Mouse (Mus musculus) embryonic facial prominence, embryonic 14.5 days (tissue): ENCODE results near the gene Fam174a. TPM values are rescaled to one million over a fixed set of nuclear protein-coding genes. Genes with fewer than 3 reads are reported as not detected.

Experiments used
- ATAC-seq: fragments of 200-750 bp; cut with Nextera tagmentation; 2 replicates; pipeline ENCODE4 v1.8.0; 2017; ENCODE audit warnings: low read depth, moderate number of reproducible peaks, moderate TSS enrichment
- DNase-seq: peaks from one replicate; pipeline ENCODE4 v3.0.0-alpha.2; 2015; ENCODE audit warnings: low spot score
- H3K27ac ChIP-seq: fragments of 300-500 bp; sonication (generic); replicated peaks from 2 replicates; pipeline ENCODE4 v1.5.1; 2014; ENCODE audit warnings: low read depth, mild to moderate bottlenecking, low read length, moderate library complexity
- H3K27me3 ChIP-seq: fragments of 300-500 bp; sonication (generic); replicated peaks from 2 replicates; pipeline ENCODE4 v1.6.1; 2014; ENCODE audit warnings: low read length; ENCODE audit not compliant: control insufficient read depth, insufficient read depth
- H3K36me3 ChIP-seq: fragments of 300-500 bp; sonication (generic); 2 replicates; pipeline ENCODE4 v1.6.1; 2014; ENCODE audit warnings: low read length, mixed read lengths; ENCODE audit not compliant: control insufficient read depth, insufficient read depth
- H3K4me1 ChIP-seq: fragments of 300-500 bp; sonication (generic); 2 replicates; pipeline ENCODE4 v1.6.1; 2014; ENCODE audit warnings: antibody characterized with exemption, low read length; ENCODE audit not compliant: control insufficient read depth, insufficient read depth
- H3K4me2 ChIP-seq: fragments of 300-500 bp; sonication (generic); 2 replicates; pipeline ENCODE4 v1.6.1; 2014; ENCODE audit warnings: low read depth, mild to moderate bottlenecking, low read length, moderate library complexity, mixed read lengths
- H3K4me3 ChIP-seq: fragments of 300-500 bp; sonication (generic); 2 replicates; pipeline ENCODE4 v1.5.1; 2014; ENCODE audit warnings: low read depth, mild to moderate bottlenecking, low read length
- H3K9ac ChIP-seq: fragments of 300-500 bp; sonication (generic); 2 replicates; pipeline ENCODE4 v1.6.1; 2014; ENCODE audit warnings: low read depth, mild to moderate bottlenecking, low read length, moderate library complexity, mixed read lengths
- H3K9me3 ChIP-seq: fragments of 300-500 bp; sonication (generic); 2 replicates; pipeline ENCODE4 v1.6.1; 2016; ENCODE audit warnings: low read length; ENCODE audit not compliant: control insufficient read depth
- WGBS: fragments of 180-500 bp; shearing (Covaris S2); extraction: QIAGEN DNeasy Blood & Tissue Kit; methylation state at CpG from one replicate; pipeline ENCODE4 v1.1.7; 2014; 5-methylcytosine and 5-hydroxymethylcytosine counted together
- polyA plus RNA-seq: library from polyadenylated mRNA; unstranded; fragments of >200 nt; fragmentation: Nextera tagmentation; extraction: Ambion mirVana; gene quantifications from 2 replicates; pipeline ENCODE4 v1.2.1, GENCODE M21; 2014

Gene Fam174a
- polyA plus RNA-seq, 1 experiment from 2014 or later: 29.3 TPM

GRCm38 (mm10) chr1:95323004-95323403 lies 9.6 kb downstream of the Fam174a start:
- no peak overlapping the region for H3K4me3 ChIP-seq
- no peaks in the 10 kb centered on the region for H3K4me1 ChIP-seq
- ATAC-seq (no peak), DNase-seq (no peak)
- WGBS: 78% methylated on average over 7 of the region's 7 CpGs
- peaks cover 23% of the 10 kb centered on the region for H3K36me3 ChIP-seq
- H3K27me3 ChIP-seq: no peaks in the 10 kb centered on the region
- H3K4me2 ChIP-seq: no peak overlapping the region
- H3K9ac ChIP-seq: no peak overlapping the region
- no peaks in the 10 kb centered on the region for H3K9me3 ChIP-seq
- no peak overlapping the region for H3K27ac ChIP-seq

GRCm38 (mm10) chr1:95326856-95327255 lies 13.4 kb downstream of the Fam174a start:
- Histone ChIP-seq H3K27ac (no peak overlapping the region), H3K4me2 (no peak overlapping the region), H3K9me3 (no peaks in the 10 kb centered on the region), H3K4me1 (no peaks in the 10 kb centered on the region), H3K4me3 (no peak overlapping the region), H3K27me3 (no peaks in the 10 kb centered on the region), H3K9ac (no peak overlapping the region), H3K36me3 (peaks cover 29% of the 10 kb centered on the region)
- DNase-seq: no peak
- ATAC-seq: no peak

GRCm38 (mm10) chr1:95339618-95340017 lies 26.2 kb downstream of the Fam174a start:
- ATAC-seq (no peak), DNase-seq (no peak)
- Histone ChIP-seq H3K9ac (no peak overlapping the region), H3K9me3 (no peaks in the 10 kb centered on the region; the same call in 1 of the 2 replicates), H3K36me3 (no peaks in the 10 kb centered on the region), H3K27me3 (no peaks in the 10 kb centered on the region), H3K4me2 (no peak overlapping the region), H3K27ac (no peak overlapping the region), H3K4me1 (no peaks in the 10 kb centered on the region), H3K4me3 (no peak overlapping the region)

- DNase-seq (no peak), ATAC-seq (no peak)
Observed at GRCm38 (mm10) chr1:95342242-95342641, 28.8 kb downstream of the Fam174a start.

GRCm38 (mm10) chr1:95343585-95344485 lies 30.4 kb downstream of the Fam174a start:
- Histone ChIP-seq H3K4me2 (no peak overlapping the region), H3K4me1 (no peaks in the 10 kb centered on the region), H3K27ac (no peak overlapping the region), H3K27me3 (no peaks in the 10 kb centered on the region), H3K36me3 (no peaks in the 10 kb centered on the region), H3K9ac (no peak overlapping the region), H3K4me3 (no peak overlapping the region), H3K9me3 (no peaks in the 10 kb centered on the region; the same call in 1 of the 2 replicates)
- DNase-seq: no peak
- 65% methylated on average over 5 of the region's 5 CpGs for WGBS
- ATAC-seq: no peak

More at GRCm38 (mm10) chr1:95342242-95342641, 28.8 kb downstream of the Fam174a start:
- Histone ChIP-seq H3K9ac (no peak overlapping the region), H3K27ac (no peak overlapping the region), H3K4me3 (no peak overlapping the region), H3K27me3 (no peaks in the 10 kb centered on the region), H3K4me1 (no peaks in the 10 kb centered on the region), H3K36me3 (no peaks in the 10 kb centered on the region), H3K9me3 (no peaks in the 10 kb centered on the region; the same call in 1 of the 2 replicates), H3K4me2 (no peak overlapping the region)

GRCm38 (mm10) chr1:95354146-95354545 lies 40.7 kb downstream of the Fam174a start:
- no peak overlapping the region for H3K27ac ChIP-seq
- ATAC-seq: no peak

GRCm38 (mm10) chr1:95356904-95357303 lies 43.5 kb downstream of the Fam174a start:
- no peak overlapping the region for H3K27ac ChIP-seq
- ATAC-seq: no peak

More at GRCm38 (mm10) chr1:95354146-95354545, 40.7 kb downstream of the Fam174a start:
- Histone ChIP-seq H3K27me3 (no peaks in the 10 kb centered on the region), H3K4me2 (no peak overlapping the region), H3K4me3 (no peak overlapping the region), H3K9ac (no peak overlapping the region), H3K9me3 (no peaks in the 10 kb centered on the region), H3K4me1 (no peaks in the 10 kb centered on the region), H3K36me3 (no peaks in the 10 kb centered on the region)
- WGBS: 68% methylated on average over 1 of the region's 1 CpGs
- no peak for DNase-seq

GRCm38 (mm10) chr1:95363692-95364091 lies 50.3 kb downstream of the Fam174a start:
- H3K4me2 ChIP-seq: no peak overlapping the region
- WGBS: 70% methylated on average over 2 of the region's 2 CpGs
- no peak for DNase-seq
- no peaks in the 10 kb centered on the region for H3K27me3 ChIP-seq
- ATAC-seq: no peak
- H3K27ac ChIP-seq: no peak overlapping the region
- no peak overlapping the region for H3K4me3 ChIP-seq
- H3K9ac ChIP-seq: no peak overlapping the region
- no peaks in the 10 kb centered on the region for H3K9me3 ChIP-seq
- no peaks in the 10 kb centered on the region for H3K4me1 ChIP-seq
- H3K36me3 ChIP-seq: no peaks in the 10 kb centered on the region

More at GRCm38 (mm10) chr1:95356904-95357303, 43.5 kb downstream of the Fam174a start:
- no peak overlapping the region for H3K4me2 ChIP-seq
- H3K9ac ChIP-seq: no peak overlapping the region
- H3K27me3 ChIP-seq: no peaks in the 10 kb centered on the region
- no peaks in the 10 kb centered on the region for H3K36me3 ChIP-seq
- 59% methylated on average over 4 of the region's 4 CpGs for WGBS
- H3K4me1 ChIP-seq: no peaks in the 10 kb centered on the region
- no peaks in the 10 kb centered on the region for H3K9me3 ChIP-seq
- DNase-seq: no peak
- no peak overlapping the region for H3K4me3 ChIP-seq
